Mouse (Mus musculus): ENCODE results near the gene Atp13a5. TPM values are rescaled to one million over a fixed set of nuclear protein-coding genes. Genes with fewer than 3 reads are reported as not detected.

Atp13a5 gene
- not detected in 2 replicates for total RNA-seq (2012; rRNA removed)

DNA sequence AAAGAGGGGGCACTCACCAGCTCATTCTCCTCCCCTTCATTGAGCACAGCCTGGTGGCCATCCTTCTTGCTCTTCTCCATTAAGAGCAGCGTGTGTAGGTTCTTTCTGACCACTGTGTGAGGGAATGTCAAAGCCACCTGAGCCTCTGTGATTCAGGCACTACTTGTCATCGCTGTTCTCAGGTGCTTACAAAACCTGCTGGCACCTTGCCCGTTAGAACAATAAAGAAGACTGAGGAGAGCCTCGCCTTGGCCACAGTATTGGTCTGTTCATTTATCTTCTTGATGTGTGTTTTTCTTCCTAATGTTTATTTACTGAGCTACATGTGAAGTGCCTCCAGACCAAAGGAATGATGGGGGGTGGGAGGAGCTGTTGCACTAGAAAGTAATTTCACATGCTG is at the start of gene Atp13a5:
Gene Atp13a5, minus strand, starts transcription at position 275 of the 400 bp plus-strand sequence.
- no peak for DNase-seq (ENCODE audit: low read depth, low spot score)
- Histone ChIP-seq H3K9me3 (ENCODE audit: control insufficient read depth, insufficient read depth, low read depth, low read length) (no peaks in the 10 kb centered on the region), H3K36me3 (ENCODE audit: control insufficient read depth, insufficient read depth, low read length, poor library complexity, severe bottlenecking) (no peaks in the 10 kb centered on the region), H3K27ac (ENCODE audit: insufficient read depth, low read depth, low read length, poor library complexity, severe bottlenecking) (no peak within 1 kb of the TSS), H3K9ac (ENCODE audit: insufficient read depth, low read depth, low read length, poor library complexity, severe bottlenecking) (no peak within 1 kb of the TSS), H3K4me3 (ENCODE audit: insufficient read depth in 1 of 2, low read depth in 1 of 2, low read length in 2 of 2, poor library complexity in 1 of 2, severe bottlenecking in 1 of 2) (no peak within 1 kb of the TSS), H3K4me1 (ENCODE audit: control insufficient read depth in 2 of 2, insufficient read depth in 2 of 2, low read length in 2 of 2, poor library complexity in 1 of 2) (no peaks in the 10 kb centered on the region)
- in situ Hi-C loops (cut with MboI; ENCODE audit: low sequenced_read_pairs in 2 of 2, unreplicated experiment in 2 of 2): no loop called here
- TF ChIP-seq MAFK (IDR thresholded peaks at IDR 0.05; ENCODE audit: insufficient read depth, low read depth, low read length) (no peak), ZNF384 (IDR thresholded peaks at IDR 0.05; ENCODE audit: low read depth, low read length) (no peak), CHD2 (IDR thresholded peaks at IDR 0.05; ENCODE audit: low read depth, low read length) (no peak), ZC3H11A (IDR thresholded peaks at IDR 0.05; ENCODE audit: borderline replicate concordance, low read depth, low read length) (no peak), HCFC1 (IDR thresholded peaks at IDR 0.05; ENCODE audit: borderline replicate concordance, insufficient read depth, low read length) (no peak)

DNA sequence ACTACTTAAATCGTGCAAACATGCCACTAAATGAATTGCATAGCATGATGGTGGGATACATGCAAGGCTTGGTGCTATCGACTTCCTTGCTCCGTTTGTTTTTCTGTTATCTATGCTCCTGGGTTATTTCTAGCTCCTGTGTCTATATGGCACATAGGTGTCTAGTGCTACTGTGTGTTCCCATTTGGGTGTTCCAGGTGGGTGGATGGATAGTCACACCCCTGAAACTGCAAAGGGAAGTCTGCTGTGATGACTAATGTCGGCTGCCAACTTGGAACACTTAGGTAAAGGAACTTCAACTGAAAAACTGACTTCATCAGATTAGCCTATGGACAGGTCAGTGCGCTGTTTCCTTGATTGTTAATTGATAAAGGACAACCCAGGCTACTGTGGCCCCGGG is 36.3 kb upstream of the Atp13a5 start:
- Histone ChIP-seq H3K9me3 (ENCODE audit: control insufficient read depth, insufficient read depth, low read depth, low read length) (no peaks in the 10 kb centered on the region), H3K9ac (ENCODE audit: insufficient read depth, low read depth, low read length, poor library complexity, severe bottlenecking) (no peak overlapping the region), H3K4me1 (ENCODE audit: control insufficient read depth in 2 of 2, insufficient read depth in 2 of 2, low read length in 2 of 2, poor library complexity in 1 of 2) (no peaks in the 10 kb centered on the region), H3K27ac (ENCODE audit: insufficient read depth, low read depth, low read length, poor library complexity, severe bottlenecking) (no peak overlapping the region), H3K4me3 (ENCODE audit: insufficient read depth in 1 of 2, low read depth in 1 of 2, low read length in 2 of 2, poor library complexity in 1 of 2, severe bottlenecking in 1 of 2) (no peak overlapping the region), H3K36me3 (ENCODE audit: control insufficient read depth, insufficient read depth, low read length, poor library complexity, severe bottlenecking) (no peaks in the 10 kb centered on the region)
- no peak for DNase-seq (ENCODE audit: low read depth, low spot score)
- in situ Hi-C loops (cut with MboI; ENCODE audit: low sequenced_read_pairs in 2 of 2, unreplicated experiment in 2 of 2): no loop called here
- TF ChIP-seq ZNF384 (IDR thresholded peaks at IDR 0.05; ENCODE audit: low read depth, low read length) (no peak), ZC3H11A (IDR thresholded peaks at IDR 0.05; ENCODE audit: borderline replicate concordance, low read depth, low read length) (no peak), CHD2 (IDR thresholded peaks at IDR 0.05; ENCODE audit: low read depth, low read length) (no peak), MAFK (IDR thresholded peaks at IDR 0.05; ENCODE audit: insufficient read depth, low read depth, low read length) (no peak), HCFC1 (IDR thresholded peaks at IDR 0.05; ENCODE audit: borderline replicate concordance, insufficient read depth, low read length) (no peak)

DNA sequence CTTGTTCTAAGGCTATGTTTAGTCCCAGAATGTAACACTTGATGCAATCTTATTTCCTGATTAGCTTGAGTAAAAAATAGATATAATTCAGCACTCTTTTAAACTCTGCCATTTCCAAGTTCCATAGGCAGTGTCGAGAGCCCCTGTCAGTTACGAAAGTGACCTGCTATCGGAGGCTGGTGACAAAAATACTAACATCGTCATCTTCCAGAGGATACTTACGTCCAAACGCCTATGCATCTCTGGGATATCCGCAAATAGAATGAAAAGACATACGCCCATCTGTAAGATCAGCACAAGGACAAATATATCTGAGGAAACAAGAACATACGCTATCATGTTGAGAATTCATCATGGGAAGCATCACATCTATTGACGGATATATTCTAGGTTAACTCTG is 28.8 kb upstream of the Atp13a5 start:
- no peak overlapping the region for H3K4me3 ChIP-seq (ENCODE audit: insufficient read depth in 1 of 2, low read depth in 1 of 2, low read length in 2 of 2, poor library complexity in 1 of 2, severe bottlenecking in 1 of 2)
- H3K4me1 ChIP-seq (ENCODE audit: control insufficient read depth in 2 of 2, insufficient read depth in 2 of 2, low read length in 2 of 2, poor library complexity in 1 of 2): no peaks in the 10 kb centered on the region
- TF ChIP-seq HCFC1 (IDR thresholded peaks at IDR 0.05; ENCODE audit: borderline replicate concordance, insufficient read depth, low read length) (no peak), ZC3H11A (IDR thresholded peaks at IDR 0.05; ENCODE audit: borderline replicate concordance, low read depth, low read length) (no peak), CHD2 (IDR thresholded peaks at IDR 0.05; ENCODE audit: low read depth, low read length) (no peak), ZNF384 (IDR thresholded peaks at IDR 0.05; ENCODE audit: low read depth, low read length) (no peak), MAFK (IDR thresholded peaks at IDR 0.05; ENCODE audit: insufficient read depth, low read depth, low read length) (no peak)
- no peak overlapping the region for H3K27ac ChIP-seq (ENCODE audit: insufficient read depth, low read depth, low read length, poor library complexity, severe bottlenecking)
- in situ Hi-C loops (cut with MboI; ENCODE audit: low sequenced_read_pairs in 2 of 2, unreplicated experiment in 2 of 2): no loop called here
- no peaks in the 10 kb centered on the region for H3K9me3 ChIP-seq (ENCODE audit: control insufficient read depth, insufficient read depth, low read depth, low read length)
- H3K36me3 ChIP-seq (ENCODE audit: control insufficient read depth, insufficient read depth, low read length, poor library complexity, severe bottlenecking): no peaks in the 10 kb centered on the region
- no peak overlapping the region for H3K9ac ChIP-seq (ENCODE audit: insufficient read depth, low read depth, low read length, poor library complexity, severe bottlenecking)
- no peak for DNase-seq (ENCODE audit: low read depth, low spot score)

DNA sequence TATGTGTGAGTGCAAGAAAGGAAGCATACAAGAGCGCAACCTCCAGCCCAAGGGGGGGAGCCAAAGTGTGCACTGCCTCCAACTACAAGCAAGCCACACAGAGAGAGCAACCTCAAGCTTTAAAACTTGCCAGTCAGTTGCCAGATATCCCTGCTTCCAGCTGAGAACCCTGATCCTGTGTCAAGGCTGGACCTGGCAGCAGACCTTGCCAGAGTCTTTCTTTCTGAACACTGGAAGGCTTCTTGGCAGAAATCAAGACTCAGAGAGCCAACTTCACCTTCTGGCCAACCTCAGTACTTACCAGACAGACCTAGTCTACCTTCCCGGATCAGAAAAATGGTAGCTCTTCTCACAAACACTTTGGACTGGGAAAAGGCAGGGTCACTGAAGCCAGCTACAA is 20.5 kb upstream of the Atp13a5 start:
- H3K9me3 ChIP-seq (ENCODE audit: control insufficient read depth, insufficient read depth, low read depth, low read length): no peaks in the 10 kb centered on the region
- no peak overlapping the region for H3K4me3 ChIP-seq (ENCODE audit: insufficient read depth in 1 of 2, low read depth in 1 of 2, low read length in 2 of 2, poor library complexity in 1 of 2, severe bottlenecking in 1 of 2)
- no peak for DNase-seq (ENCODE audit: low read depth, low spot score)
- no peak overlapping the region for H3K9ac ChIP-seq (ENCODE audit: insufficient read depth, low read depth, low read length, poor library complexity, severe bottlenecking)
- H3K27ac ChIP-seq (ENCODE audit: insufficient read depth, low read depth, low read length, poor library complexity, severe bottlenecking): no peak overlapping the region
- in situ Hi-C loops (cut with MboI; ENCODE audit: low sequenced_read_pairs in 2 of 2, unreplicated experiment in 2 of 2): no loop called here
- no peak for TF ChIP-seq CHD2 (IDR thresholded peaks at IDR 0.05; ENCODE audit: low read depth, low read length)
- TF ChIP-seq HCFC1 (IDR thresholded peaks at IDR 0.05; ENCODE audit: borderline replicate concordance, insufficient read depth, low read length): no peak
- no peak for TF ChIP-seq MAFK (IDR thresholded peaks at IDR 0.05; ENCODE audit: insufficient read depth, low read depth, low read length)
- no peak for TF ChIP-seq ZNF384 (IDR thresholded peaks at IDR 0.05; ENCODE audit: low read depth, low read length)
- no peak for TF ChIP-seq ZC3H11A (IDR thresholded peaks at IDR 0.05; ENCODE audit: borderline replicate concordance, low read depth, low read length)
- H3K36me3 ChIP-seq (ENCODE audit: control insufficient read depth, insufficient read depth, low read length, poor library complexity, severe bottlenecking): no peaks in the 10 kb centered on the region
- no peaks in the 10 kb centered on the region for H3K4me1 ChIP-seq (ENCODE audit: control insufficient read depth in 2 of 2, insufficient read depth in 2 of 2, low read length in 2 of 2, poor library complexity in 1 of 2)

DNA sequence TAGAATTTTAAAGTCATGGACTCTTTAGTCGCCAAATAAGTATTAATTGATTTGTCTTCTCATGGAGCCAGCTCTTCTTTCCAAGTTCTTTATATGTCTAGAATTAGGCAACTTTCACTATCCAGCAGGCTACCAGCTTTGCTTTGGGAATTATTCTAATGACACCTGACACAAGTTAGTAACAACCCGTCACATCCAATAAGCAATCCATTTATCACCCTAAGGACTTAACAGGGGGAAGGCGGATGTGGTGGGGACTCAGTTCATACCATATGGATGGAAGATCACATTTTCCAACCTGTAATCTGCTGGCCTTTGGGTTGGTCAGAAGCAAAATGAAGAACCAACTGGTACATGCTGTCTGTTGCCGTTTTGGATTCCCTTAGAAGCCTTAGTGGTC is 6.2 kb upstream of the Atp13a5 start:
- no peak overlapping the region for H3K27ac ChIP-seq (ENCODE audit: insufficient read depth, low read depth, low read length, poor library complexity, severe bottlenecking)
- TF ChIP-seq CHD2 (IDR thresholded peaks at IDR 0.05; ENCODE audit: low read depth, low read length) (no peak), ZC3H11A (IDR thresholded peaks at IDR 0.05; ENCODE audit: borderline replicate concordance, low read depth, low read length) (no peak), HCFC1 (IDR thresholded peaks at IDR 0.05; ENCODE audit: borderline replicate concordance, insufficient read depth, low read length) (no peak), MAFK (IDR thresholded peaks at IDR 0.05; ENCODE audit: insufficient read depth, low read depth, low read length) (no peak), ZNF384 (IDR thresholded peaks at IDR 0.05; ENCODE audit: low read depth, low read length) (no peak)
- in situ Hi-C loops (cut with MboI; ENCODE audit: low sequenced_read_pairs in 2 of 2, unreplicated experiment in 2 of 2): no loop called here
- no peaks in the 10 kb centered on the region for H3K36me3 ChIP-seq (ENCODE audit: control insufficient read depth, insufficient read depth, low read length, poor library complexity, severe bottlenecking)
- H3K9ac ChIP-seq (ENCODE audit: insufficient read depth, low read depth, low read length, poor library complexity, severe bottlenecking): no peak overlapping the region
- no peak for DNase-seq (ENCODE audit: low read depth, low spot score)
- H3K4me1 ChIP-seq (ENCODE audit: control insufficient read depth in 2 of 2, insufficient read depth in 2 of 2, low read length in 2 of 2, poor library complexity in 1 of 2): no peaks in the 10 kb centered on the region
- no peaks in the 10 kb centered on the region for H3K9me3 ChIP-seq (ENCODE audit: control insufficient read depth, insufficient read depth, low read depth, low read length)
- no peak overlapping the region for H3K4me3 ChIP-seq (ENCODE audit: insufficient read depth in 1 of 2, low read depth in 1 of 2, low read length in 2 of 2, poor library complexity in 1 of 2, severe bottlenecking in 1 of 2)

Measured in ES-E14 (cell line).